Mouse (Mus musculus): ENCODE results near the gene Anxa2. TPM values are rescaled to one million over a fixed set of nuclear protein-coding genes. Genes with fewer than 3 reads are reported as not detected.
A peak's percentile ranks its signal among the peaks of the same experiment; 100 is the strongest.

Gene Anxa2
- polyA plus RNA-seq, 2 experiments from 2014 or later = 95.7 to 127 TPM

DNA sequence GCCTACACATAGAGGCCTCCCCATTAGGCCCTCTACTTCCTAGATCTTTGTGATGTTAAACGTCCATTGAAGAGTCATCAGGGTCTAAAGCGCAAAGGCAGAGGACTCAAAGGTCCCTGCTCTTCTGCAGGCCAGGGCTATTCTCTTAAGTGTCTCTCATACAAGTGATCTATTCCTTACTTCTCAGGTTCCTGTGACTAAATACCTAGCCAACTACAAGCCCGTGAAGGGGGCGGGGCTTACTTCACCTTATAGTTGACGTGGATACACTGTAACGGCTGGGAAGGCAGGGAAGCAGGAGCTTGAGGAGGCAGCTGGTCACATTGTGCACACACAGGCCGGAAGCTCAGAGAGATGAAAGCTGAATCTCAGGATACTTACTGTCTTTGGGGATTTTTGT is 6.5 kb downstream of the Anxa2 start:
- no peak for ATAC-seq

DNA sequence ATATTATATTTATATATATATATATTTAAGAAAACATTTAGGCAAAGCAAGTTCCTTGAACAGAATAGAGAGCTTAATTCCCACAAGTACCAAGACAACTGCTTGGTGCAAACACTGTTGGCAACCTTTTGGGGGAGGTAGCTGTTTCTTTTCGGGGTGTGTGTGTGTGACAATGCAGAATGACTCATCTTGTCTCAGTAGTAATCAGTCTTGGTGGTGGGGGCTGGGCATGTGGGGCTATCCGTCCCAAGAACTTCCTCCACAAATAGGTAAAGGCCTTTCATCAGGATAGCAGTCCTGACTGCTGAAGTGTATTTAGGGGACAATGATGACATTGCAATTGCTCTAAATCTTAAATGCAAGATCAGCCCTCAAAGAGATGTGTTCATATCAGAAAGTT is 9.6 kb downstream of the Anxa2 start:
- ATAC-seq = no peak

DNA sequence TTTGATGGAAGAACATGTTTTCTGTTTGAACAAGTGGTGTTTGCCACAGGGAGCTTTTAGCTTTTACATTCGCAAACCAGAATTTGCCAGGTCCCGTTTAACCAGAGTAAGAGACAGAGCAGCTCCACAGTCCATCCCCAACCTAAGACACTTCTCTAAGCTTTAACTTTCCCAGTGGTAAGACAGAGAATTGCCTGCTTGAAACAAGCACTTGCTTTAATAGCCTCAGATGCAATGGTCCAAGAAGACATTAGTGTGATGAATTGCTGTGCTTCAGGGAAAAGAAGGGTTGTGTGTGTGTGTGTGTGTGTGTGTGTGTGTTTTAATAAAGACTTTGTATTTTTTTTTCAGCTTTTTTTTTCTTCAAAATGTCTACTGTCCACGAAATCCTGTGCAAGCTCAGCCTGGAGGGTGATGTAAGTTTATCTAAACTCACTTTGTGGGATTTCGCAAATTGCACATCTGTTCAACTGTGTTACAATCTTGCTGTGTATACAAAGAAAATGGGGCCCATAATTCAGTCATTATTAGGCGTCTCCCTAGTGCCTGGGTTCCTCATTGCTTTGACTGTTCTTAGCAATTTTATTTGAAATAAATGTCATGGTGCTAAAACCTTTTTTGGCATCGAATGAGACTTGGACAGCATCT is 10.8 kb downstream of the Anxa2 start:
- ATAC-seq = no peak

DNA sequence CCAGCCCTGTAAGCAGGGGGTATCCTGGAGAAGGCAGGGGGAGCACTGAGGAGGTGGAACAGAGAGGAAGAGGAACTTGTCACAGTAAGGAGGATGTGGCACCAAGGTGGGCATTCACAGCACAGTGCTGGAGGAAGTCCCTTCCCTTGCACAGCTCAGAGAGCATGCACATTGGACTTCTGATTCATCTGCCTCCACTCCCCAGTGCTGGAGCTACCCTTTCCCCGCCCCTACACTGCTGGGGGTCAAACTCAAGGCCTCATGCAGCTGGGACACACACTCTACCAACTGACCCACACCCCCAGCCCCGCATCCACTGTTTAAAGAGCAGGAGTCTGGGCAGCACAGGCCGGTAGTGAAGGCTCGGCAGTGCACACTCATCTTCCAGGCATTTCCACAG is 12.7 kb downstream of the Anxa2 start:
- no peak for ATAC-seq

DNA sequence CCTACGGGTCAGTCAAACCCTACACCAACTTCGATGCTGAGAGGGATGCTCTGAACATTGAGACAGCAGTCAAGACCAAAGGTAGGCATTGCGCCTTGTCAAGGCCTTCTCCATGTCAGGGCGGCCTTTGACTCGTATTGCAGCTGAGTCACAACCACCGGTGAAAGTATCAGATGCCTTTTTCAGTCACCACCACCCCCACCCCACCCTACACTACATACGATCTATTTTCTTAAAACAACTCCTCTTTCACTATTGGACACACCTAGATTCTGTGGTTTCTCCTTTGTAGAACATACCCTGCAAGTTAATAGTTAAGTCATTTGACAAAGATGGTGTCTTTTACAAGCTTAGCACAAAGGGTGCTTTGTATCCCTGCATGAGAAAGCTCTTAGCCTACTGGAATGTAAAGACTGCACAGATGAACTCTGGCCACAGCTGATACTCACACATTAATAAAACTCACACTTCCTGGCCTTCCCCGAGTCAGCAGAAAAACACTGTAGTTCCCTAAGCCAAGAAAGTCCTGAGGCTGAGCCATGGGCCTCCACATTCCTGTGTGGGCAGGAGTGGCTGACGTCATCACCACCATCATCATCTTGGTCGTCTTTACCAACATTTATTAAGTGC is 14.0 kb downstream of the Anxa2 start:
- ATAC-seq = no peak

DNA sequence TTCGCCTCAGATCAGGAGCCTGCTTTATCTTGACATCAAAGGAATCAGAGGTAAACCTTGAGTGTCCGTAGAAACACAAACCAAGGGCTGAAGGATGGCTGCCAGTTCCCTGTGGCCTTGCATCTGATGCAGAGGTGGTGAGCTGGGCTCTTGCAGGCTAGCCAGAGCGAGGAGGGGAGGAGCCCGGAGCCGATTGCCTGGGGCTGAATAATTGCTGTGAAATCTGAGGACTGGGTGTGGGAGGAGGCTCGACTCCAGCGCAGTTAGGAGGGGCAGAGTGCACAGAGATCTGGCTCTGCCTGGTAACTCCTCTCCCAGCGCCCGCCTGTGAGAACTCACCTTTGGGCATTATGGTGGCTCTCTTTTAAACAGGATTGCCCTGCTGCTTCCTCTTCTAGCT is 15.6 kb downstream of the Anxa2 start:
- no peak for ATAC-seq

DNA sequence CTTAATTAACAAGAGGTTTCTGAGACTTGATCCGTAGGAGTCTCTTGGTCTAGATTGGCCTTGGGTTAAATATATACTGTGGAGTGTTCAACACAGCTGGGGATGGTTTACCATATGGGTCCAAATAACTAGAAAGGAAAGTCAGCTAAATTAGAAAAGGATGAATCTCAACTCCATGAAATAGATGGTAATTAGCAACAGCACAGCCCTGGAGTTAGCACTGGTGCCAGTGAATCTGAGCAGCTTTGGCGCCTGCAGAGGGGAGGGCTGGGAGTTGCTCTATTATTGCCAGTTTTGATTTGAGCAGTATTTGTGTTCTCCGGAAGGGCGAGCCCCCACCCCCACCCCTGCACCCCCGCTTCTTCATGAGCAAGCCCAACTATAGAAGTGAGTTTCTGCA is 16.9 kb downstream of the Anxa2 start:
- no peak for ATAC-seq

DNA sequence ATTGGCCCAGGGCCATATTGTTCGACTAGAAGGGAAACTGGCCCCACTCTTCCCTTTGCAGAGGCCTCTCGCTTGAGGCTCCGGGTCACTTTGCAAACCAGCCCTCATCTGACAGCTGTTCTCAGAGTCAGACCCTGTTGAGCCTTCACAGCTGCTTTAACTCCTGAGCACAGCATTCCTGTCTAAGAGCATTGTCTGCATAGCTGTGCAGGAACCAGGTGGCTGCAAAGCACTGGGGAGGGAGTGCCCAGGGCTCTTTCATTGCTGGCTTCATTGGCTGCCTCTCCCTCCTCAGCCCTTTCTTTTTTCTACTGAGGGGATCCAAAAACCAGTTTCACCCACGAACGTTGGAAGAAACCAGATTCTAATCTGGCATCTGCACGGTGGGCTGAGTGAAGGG is 17.5 kb downstream of the Anxa2 start:
- no peak for ATAC-seq

DNA sequence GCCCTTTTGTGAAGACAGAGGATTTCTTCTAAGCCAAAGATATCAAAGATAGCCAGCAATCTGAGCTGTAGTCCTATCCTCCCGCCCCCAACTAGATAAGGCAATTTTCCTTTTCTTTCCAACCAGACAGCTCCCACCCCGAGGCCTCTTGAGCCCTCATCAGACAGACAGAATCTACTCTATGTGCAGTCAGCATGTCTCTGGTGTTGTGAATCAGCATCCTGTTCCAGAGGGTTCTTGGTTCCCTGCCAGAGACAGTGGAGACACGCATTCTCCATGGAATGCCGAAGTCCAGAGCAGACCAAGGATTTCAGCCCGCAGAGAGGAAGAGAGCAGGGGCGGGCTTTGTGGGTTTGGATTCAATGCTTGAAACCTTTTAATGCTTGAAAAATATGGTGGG is 19.3 kb downstream of the Anxa2 start:
- ATAC-seq = no peak

DNA sequence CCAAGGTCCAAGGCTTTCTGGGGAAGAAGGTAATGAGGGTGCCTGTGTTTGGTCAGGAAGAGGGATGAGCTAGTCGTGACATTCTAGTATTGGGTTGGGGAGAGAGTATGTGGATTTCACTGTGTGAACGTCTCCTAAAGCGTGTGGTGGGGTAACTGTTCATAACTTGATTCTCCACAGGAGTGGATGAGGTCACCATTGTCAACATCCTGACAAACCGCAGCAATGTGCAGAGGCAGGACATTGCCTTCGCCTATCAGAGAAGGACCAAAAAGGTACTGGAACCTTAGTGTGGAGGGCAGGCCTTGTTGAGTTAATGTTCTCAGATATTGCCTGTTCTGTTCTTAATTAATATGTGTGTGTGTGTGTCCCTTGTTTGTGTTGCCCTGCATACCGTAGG is 22.5 kb downstream of the Anxa2 start:
- no peak for ATAC-seq

DNA sequence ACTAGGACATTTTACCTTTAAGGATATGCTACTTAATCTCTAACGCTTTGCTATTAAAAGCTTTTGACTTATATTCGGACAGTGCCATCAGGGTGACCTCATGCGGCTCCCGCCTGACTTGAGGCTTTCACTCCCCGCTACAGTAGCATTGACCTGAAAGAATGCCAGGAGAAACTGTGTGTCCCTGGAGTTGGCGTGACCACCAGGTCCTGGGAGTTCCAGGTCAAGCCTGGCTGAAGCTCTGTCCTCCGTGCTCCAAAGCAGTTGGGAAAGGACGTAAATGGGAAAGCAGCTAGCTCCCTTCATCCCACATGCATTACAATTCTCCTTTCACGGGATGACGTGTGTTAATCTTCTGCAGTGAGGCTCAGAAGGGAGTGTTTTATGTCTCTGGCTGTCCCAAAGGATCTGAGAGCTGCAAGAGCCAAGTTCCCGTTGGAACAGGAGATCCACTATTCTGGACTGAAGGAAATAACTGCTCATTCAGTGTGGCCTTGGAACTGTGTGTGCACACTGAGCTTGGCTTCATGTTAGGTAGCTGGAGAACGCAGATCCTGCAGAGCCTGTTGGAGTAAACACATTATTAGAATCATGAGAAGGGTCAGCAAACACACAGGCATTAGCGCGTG is 23.9 kb downstream of the Anxa2 start:
- no peak for ATAC-seq

DNA sequence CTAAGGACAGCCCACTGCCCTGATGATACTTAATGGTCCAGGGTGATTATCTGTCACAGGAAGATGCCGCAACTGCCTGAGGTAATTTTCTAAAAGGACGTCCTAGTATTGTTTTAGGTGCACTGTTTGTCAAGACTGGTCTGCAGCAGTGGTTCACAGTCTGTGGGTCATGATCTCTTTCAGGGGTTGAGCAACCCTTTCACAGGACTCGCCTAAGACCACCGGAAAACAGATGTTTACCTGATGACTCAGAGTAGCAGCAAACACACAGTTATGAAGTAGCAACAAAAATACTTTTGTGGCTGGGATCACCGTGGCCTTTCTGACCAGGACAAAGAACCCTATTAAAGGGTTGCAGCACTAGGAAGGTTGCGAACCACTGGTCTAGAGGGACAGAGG is 24.4 kb downstream of the Anxa2 start:
- ATAC-seq = no peak

DNA sequence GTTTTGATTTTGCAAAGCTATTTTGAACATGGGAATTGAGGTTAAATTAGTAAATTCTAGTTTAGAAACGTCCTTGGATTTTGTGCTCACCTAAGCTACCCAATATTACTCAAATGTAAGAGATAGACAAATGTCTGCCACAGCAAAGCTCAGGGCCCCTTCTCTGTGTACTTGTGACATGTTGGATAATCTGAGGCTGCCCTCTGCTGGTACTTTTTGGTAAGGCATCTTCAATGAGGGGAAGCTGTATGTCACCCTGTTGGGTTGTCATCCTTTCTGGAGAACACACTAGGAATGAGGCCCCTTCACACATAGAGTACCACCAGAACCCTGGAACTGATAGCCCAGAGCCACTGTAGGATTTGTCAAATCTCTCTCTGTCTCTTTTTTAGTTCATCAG is 26.9 kb downstream of the Anxa2 start:
- peak; percentile 67 for ATAC-seq

DNA sequence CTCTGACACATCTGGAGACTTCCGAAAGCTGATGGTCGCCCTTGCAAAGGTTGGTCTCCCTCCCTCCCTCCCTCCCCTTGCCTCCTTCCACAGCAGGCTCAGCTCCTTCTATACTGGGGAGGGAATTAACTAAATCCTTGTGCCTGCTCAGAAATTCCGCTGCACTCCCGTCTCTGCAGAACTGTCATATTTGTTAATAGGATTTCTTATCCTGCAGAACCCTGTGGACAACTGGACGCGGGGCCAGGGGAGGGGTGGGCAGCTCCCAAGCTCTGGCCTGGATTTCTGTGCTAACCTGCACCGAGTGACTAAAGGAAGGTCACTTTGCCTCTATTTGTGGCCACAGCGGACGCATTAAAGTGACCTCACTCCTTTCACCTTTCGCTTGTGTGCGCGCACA is 30.4 kb downstream of the Anxa2 start:
- ATAC-seq = no peak

DNA sequence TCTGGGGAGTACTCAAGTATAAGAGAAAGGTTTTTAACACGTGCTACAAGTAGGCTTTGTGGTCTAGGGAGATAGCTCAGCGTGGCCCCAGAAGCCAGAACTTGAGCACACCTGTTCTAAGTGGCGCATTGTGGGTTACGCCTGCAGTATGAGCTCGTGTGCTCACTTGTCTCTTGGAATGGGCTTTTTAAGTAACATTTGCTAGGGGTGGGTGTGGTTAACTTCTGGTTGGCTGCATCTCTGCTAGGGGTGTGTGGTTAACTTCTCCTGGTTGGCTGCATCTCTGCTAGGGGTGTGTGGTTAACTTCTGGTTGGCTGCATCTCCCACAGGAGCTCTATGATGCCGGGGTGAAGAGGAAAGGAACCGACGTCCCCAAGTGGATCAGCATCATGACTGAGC is 32.7 kb downstream of the Anxa2 start:
- no peak for ATAC-seq

DNA sequence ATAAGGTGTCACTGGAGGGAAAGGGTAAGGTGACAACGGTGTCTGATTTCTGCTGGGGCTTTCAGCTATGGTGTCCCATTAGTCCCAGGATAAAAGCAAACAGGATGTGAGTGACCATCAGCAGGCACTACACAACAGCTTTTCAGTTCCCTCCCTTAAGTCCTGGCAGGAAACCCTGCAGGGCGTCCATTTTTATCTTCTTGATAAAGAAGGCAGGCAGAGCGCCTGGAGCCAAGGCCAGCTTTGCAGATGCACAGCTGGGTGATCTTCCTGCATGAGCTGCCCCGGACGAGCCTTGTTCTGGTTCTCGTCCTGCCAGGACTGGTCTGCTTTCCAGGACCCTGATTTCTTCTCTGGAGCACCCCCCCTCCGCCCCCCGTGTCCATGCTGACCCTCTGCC is 35.1 kb downstream of the Anxa2 start:
- no peak for ATAC-seq

DNA sequence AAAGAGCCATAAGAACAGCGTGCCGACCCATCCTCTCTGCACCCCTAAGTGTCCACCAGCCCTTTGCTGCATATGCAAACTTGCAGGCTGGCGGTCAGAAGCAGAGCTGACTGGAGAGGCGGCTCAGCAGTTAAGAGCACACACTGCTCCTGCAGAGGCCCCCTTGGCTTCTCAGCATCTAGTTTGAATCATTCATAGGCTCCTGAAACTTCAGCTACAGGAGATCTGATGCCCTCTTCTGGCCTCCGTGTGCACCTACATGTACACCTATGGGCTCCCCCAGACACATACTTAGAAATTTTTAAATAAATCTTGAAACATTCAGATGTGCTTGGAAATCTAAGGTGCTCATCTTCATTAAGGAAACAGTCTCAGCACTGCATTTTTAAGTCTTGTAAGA is 35.6 kb downstream of the Anxa2 start:
- ATAC-seq = no peak

DNA sequence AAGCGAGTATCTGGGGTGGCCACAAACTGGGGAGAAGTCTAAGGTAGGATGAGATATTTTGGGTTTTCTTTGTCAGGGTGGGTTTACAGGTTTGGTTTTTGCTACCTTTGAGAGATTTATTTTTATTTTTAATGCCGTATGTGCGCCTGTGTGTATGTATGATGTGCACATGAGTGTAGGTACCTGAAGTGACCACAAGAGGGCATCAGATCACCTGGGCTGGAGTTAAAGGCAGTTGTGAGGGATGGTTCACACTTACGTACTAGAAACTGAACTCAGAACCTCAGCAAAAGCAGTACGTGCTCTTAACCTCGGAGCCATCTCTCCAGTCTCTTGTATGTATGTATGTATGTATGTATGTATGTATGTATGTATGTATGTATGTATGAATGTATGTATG is 39.4 kb downstream of the Anxa2 start:
- ATAC-seq = no peak

DNA sequence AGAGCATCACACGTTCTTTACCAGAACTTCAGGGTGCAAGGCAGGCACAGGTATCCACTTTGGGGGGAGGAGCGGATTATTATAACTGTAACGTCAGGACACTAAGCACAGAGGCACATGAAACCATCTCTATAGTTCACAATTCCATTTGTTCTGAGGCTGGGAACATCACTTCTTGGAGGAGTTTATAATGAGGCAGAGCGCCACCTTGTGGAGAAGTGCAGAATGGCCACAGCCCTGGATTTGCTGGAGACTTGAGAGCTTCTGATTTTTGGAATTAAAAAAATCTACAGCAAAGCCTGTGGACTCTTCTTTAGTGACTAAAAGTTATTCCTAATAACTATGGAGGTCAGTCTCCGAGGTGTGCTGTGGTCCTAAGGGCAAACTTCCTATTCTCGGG is 49.1 kb downstream of the Anxa2 start:
- ATAC-seq = no peak

DNA sequence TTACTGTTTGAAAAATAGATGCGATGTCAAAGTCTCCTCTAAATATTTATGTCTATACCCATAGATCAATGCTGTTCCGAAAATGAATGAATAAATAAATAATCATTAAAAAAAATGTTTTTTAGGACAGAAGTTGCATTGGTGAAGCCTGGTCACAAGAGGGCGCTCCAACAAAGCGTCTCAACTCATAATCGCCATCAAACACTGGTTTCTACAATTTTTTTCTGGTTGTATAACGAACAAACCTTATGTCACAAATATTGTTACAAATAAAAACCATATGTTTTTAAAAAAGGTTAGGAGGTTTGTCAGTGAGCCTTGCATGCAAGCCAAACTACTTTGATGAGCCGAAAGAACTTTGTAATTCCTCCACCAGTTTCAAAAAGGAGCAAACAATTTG is 52.2 kb downstream of the Anxa2 start:
- no peak for ATAC-seq

DNA sequence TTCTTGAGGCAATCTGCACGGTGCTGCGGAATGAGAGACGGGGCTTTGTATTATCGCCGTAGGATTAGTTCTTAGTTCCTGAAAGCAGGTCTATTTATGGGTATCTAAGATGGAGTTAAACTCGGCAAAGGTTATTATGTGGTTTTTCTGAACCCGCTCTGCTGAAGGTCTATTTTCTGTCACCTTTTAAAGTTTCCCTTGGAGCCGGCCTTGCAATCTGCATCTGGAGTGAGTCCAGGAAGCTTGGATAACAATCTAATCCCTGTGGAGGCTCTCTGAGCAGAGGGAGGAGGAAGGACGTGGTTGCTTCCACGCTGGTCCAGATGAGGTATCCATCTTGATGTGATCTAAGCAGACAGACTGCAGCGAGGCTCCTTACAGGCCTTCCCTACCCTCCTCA is 53.8 kb downstream of the Anxa2 start:
- ATAC-seq = no peak

DNA sequence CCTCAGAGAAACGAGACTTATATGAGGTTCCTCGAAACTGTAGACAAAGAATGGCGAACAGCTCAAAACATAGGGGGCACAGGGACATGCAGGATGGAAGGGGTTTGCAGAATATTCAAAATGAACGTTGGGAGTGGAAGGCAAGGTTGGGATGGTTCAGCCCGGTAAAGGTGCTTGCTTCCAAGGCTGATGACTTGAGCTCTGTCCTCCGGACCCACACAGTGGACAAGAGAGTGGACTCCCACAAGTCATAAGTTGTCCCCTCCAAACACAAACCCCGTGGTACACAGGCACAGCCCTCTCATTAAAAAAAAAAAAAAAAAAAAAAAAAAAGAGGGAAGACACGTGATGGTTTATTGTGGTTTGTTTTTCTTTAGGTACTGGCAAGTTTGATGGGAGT is 54.6 kb downstream of the Anxa2 start:
- no peak for ATAC-seq

DNA sequence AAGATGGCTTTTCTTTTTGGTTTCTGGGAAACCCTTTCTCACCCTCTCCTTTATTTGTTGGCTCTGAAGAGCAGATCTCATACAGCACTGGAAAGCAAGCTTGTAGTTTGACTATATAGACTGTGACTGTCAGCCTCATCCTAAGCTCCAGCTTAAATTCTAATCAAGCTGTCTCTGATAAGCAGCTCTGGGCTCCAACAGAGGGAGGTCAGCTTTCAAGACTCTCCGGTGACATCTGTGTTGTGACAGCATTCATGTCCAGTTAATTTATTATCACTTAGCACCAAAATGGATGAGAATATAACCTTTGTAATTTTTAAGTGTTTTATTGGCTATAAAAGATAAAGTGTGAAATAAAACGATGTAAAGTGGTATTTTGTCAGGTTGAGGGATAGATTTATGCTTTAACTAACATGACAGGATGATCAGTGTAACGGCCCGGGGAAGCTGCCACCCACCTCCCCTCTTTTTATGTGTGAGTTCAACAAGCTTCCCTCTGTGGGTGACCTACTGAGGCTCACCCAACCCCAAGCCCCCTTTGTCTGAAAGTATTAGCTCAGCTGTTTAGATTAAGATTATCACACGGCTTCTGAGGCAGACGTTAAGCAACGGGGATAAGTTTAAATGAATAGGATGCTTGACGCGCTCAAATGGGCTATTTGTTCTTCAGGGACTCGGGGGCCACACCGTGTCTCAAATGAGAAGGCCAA is 58.6 kb downstream of the Anxa2 start:
- no peak for ATAC-seq

DNA sequence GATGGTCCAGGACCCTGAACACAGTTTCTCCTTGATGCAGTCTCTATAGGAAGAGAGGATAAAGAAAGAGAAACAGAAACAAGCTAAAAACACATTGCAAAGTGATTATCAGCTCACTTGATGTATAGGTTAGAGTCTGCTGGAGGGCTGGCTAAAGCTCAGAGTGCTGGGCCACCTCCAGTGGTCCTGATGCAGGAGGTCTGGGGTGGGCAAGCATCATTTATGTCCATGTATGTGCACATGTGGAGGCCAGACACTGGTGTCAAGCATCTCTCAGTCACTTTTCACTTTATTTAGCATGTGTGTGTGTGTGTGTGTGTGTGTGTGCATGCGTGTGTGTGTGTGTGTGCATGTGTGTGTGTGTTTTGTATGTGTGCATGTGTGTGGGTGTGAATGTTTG is 59.3 kb downstream of the Anxa2 start:
- ATAC-seq = no peak

Measured in CD4-positive, CD25-positive, alpha-beta regulatory T cell, adult 4 months (primary cell).